Mouse (Mus musculus) hindbrain, embryonic 16.5 days (tissue): ENCODE measurements at regions not wholly inside any gene's neighbourhood (a gene's known extent, or its start where the extent isn't known, plus 50 kb on each side); places are given as distances from the start of the nearest gene placed in this dataset.
A peak's percentile ranks its signal among the peaks of the same experiment; 100 is the strongest.

Source experiments
- ATAC-seq: fragments of 200-750 bp; cut with Nextera tagmentation; 2 replicates; pipeline ENCODE4 v1.8.0; 2017; ENCODE audit warnings: moderate TSS enrichment, moderate library complexity
- H3K27ac ChIP-seq: fragments of 300-500 bp; sonication (generic); 2 replicates; pipeline ENCODE4 v1.5.1; 2014; ENCODE audit warnings: low read depth, mild to moderate bottlenecking, control low read depth, low read length, moderate library complexity
- H3K27me3 ChIP-seq: fragments of 300-500 bp; sonication (generic); replicated peaks from 2 replicates; pipeline ENCODE4 v1.6.1; 2014; ENCODE audit warnings: low read length; ENCODE audit not compliant: control insufficient read depth, insufficient read depth
- H3K36me3 ChIP-seq: fragments of 300-500 bp; sonication (generic); 2 replicates; pipeline ENCODE4 v1.6.1; 2014; ENCODE audit warnings: mild to moderate bottlenecking, low read length, moderate library complexity, mixed read lengths; ENCODE audit not compliant: control insufficient read depth, insufficient read depth
- H3K4me1 ChIP-seq: fragments of 300-500 bp; sonication (generic); 2 replicates; pipeline ENCODE4 v1.6.1; 2014; ENCODE audit warnings: low read depth, low read length; ENCODE audit not compliant: control insufficient read depth, insufficient read depth
- H3K4me2 ChIP-seq: fragments of 300-500 bp; sonication (generic); 2 replicates; pipeline ENCODE4 v1.6.1; 2014; ENCODE audit warnings: mild to moderate bottlenecking, low read length, control low read depth, moderate library complexity
- H3K4me3 ChIP-seq: fragments of 300-500 bp; sonication (generic); 2 replicates; pipeline ENCODE4 v1.5.1; 2014; ENCODE audit warnings: mild to moderate bottlenecking, low read length, control low read depth, moderate library complexity
- H3K9ac ChIP-seq: fragments of 300-500 bp; sonication (generic); 2 replicates; pipeline ENCODE4 v1.6.1; 2014; ENCODE audit warnings: low read depth, mild to moderate bottlenecking, control low read depth, low read length, moderate library complexity
- H3K9me3 ChIP-seq: fragments of 300-500 bp; sonication (generic); 2 replicates; pipeline ENCODE4 v1.6.1; 2014; ENCODE audit warnings: mild to moderate bottlenecking, low read length, moderate library complexity; ENCODE audit not compliant: control insufficient read depth
- WGBS: fragments of 180-500 bp; shearing (Covaris S2); extraction: QIAGEN DNeasy Blood & Tissue Kit; methylation state at CpG from one replicate; pipeline ENCODE4 v1.1.7; 2014; 5-methylcytosine and 5-hydroxymethylcytosine counted together

DNA sequence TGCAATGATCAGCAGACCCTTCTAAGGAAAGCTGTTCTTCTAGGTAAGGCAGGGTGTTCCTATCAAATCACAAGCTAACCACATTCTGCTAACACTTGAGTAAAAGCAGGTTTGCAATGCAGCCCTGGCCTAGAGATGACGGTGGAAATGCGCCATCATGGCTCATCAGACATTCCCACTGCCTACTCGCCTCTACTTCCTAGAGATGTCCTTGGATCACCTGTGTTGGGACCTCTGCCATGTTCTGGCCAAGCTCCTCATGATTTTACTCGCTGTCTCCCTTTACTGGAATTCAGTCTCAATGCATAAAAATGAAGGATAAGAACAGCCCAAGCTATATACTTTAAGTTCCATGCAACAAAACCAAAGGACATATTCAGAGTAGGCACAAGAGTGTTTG lies 1461.3 kb upstream of the Gm6569 start:
- Histone ChIP-seq H3K36me3 (no peaks in the 10 kb centered on the region), H3K27ac (no peak overlapping the region), H3K27me3 (no peaks in the 10 kb centered on the region), H3K4me1 (no peaks in the 10 kb centered on the region), H3K9ac (no peak overlapping the region), H3K4me3 (no peak overlapping the region), H3K4me2 (no peak overlapping the region), H3K9me3 (no peaks in the 10 kb centered on the region)
- ATAC-seq, result no peak
- 88% methylated on average over 4 of the region's 4 CpGs for WGBS

DNA sequence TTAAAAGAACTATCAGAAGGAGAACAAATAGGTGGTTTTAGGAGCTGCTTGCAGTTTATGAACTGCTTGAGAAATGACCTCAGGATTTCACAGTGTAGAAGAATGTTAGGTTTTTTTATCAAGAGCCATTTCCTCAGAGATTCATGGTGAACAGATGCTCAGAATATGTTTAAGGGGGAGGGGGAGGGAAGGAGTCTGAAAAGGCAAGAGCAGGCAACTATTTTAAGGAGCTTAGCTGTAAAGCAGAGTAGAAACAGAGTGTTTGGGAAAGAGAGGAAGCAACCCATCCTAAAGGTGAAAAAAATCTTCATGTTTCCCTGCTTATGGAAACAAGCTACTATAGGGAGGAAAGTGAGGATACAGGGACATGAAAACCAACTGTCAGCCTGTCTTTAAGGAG lies 1457.2 kb upstream of the Gm6569 start:
- no peak for ATAC-seq
- no peak overlapping the region for H3K4me3 ChIP-seq
- no peak overlapping the region for H3K9ac ChIP-seq
- H3K4me2 ChIP-seq, result no peak overlapping the region
- no peaks in the 10 kb centered on the region for H3K27me3 ChIP-seq
- no peaks in the 10 kb centered on the region for H3K36me3 ChIP-seq
- no peak overlapping the region for H3K27ac ChIP-seq
- H3K4me1 ChIP-seq, result no peaks in the 10 kb centered on the region
- no peaks in the 10 kb centered on the region for H3K9me3 ChIP-seq

DNA sequence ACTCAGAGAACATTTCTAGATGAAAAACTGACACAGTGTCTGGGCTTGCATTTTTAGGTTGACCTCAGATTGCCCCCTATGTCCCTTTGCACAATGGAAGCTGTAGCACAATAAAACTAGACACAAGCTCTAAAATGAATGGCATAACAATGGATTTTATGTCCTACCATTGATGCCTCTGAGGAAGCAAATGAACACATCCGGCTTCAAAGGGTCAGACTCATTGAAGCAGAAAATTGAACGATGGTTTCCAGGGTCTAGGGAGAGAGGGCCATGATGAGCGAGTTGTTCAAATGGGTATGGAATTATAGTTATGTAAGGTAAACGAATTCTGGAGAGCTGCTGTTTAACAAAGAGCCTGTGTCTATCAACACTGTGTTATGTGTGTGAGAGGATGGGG lies 1455.1 kb upstream of the Gm6569 start:
- H3K4me3 ChIP-seq, result no peak overlapping the region
- no peak for ATAC-seq
- no peak overlapping the region for H3K4me2 ChIP-seq
- H3K27ac ChIP-seq, result no peak overlapping the region
- no peaks in the 10 kb centered on the region for H3K27me3 ChIP-seq
- WGBS, result 18% methylated on average over 4 of the region's 4 CpGs
- H3K9ac ChIP-seq, result no peak overlapping the region
- H3K36me3 ChIP-seq, result no peaks in the 10 kb centered on the region
- H3K9me3 ChIP-seq, result no peaks in the 10 kb centered on the region
- H3K4me1 ChIP-seq, result no peaks in the 10 kb centered on the region

DNA sequence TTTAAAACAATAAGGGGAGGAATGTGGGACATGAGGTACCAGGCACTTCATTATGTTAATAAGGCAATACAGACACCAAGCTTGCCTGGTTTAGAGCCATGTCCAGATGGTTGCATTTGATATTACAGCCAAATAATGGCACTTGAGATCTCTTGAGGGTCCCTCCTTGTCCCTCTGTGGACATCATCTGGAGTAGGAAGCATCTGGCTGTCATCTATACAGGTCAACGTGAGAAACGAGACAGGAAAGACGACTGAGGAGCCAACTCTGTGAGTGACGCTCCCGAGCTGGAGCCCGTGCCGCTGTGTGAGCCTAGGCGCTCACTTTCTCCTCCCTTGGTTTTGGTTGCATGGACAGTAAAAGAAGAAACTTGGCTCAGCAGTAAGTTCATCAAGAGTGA lies 1453.2 kb upstream of the Gm6569 start:
- no peak for ATAC-seq
- H3K4me2 ChIP-seq, result no peak overlapping the region
- H3K27me3 ChIP-seq, result no peaks in the 10 kb centered on the region
- no peak overlapping the region for H3K9ac ChIP-seq
- no peak overlapping the region for H3K27ac ChIP-seq
- no peaks in the 10 kb centered on the region for H3K9me3 ChIP-seq
- H3K4me1 ChIP-seq, result no peaks in the 10 kb centered on the region
- 72% methylated on average over 8 of the region's 8 CpGs for WGBS
- no peak overlapping the region for H3K4me3 ChIP-seq
- H3K36me3 ChIP-seq, result no peaks in the 10 kb centered on the region

DNA sequence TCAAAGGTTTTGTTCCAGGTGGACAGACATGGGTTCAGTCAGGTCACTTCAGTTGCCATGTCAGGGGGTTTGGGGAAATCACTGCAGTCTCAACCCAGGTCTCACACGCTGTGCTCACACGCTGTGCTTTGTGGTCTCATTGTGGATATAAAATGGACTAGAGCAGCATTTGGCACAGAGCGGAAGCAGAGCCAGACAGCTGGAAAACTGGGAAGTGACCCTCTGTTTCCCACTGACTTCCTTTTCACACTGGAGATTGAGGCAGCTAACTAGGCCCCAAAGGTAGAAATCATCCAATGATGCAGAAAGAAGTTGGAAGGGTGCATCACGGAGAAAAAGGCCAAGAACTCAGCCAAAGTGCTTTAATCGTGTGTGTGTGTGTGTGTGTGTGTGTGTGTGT lies 1452.6 kb upstream of the Gm6569 start:
- Histone ChIP-seq H3K9ac (no peak overlapping the region), H3K36me3 (no peaks in the 10 kb centered on the region), H3K9me3 (no peaks in the 10 kb centered on the region), H3K27ac (no peak overlapping the region), H3K4me3 (no peak overlapping the region), H3K27me3 (no peaks in the 10 kb centered on the region), H3K4me2 (no peak overlapping the region), H3K4me1 (no peaks in the 10 kb centered on the region)
- no peak for ATAC-seq
- 67% methylated on average over 5 of the region's 5 CpGs for WGBS

DNA sequence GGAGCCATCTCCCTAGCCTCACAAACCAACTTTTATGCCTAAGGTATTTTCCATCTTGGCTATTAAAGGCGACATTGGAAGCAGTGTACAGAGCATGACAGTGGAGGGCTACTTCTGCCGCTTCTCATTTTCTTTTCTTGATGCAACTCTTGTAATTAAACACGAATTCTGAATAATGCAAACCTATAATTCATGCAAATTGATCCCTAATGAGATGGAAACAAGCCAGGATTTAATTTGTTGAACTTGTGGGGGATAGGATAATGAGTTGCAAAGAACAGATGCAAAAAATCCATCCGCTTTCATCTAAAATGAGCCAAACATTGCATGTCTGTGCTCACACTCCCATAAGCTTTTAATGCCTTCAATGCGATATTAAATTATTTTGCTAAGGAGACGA lies 1451.8 kb upstream of the Gm6569 start:
- ATAC-seq, result 0 out of 2 replicates have a peak, but pooled peaks have one; percentile 65
- no peaks in the 10 kb centered on the region for H3K9me3 ChIP-seq
- H3K27me3 ChIP-seq, result no peaks in the 10 kb centered on the region
- H3K9ac ChIP-seq, result no peak overlapping the region
- H3K27ac ChIP-seq, result no peak overlapping the region
- no peak overlapping the region for H3K4me2 ChIP-seq
- WGBS, result 50% methylated on average over 6 of the region's 6 CpGs
- H3K4me1 ChIP-seq, result no peaks in the 10 kb centered on the region
- H3K4me3 ChIP-seq, result no peak overlapping the region
- H3K36me3 ChIP-seq, result no peaks in the 10 kb centered on the region

DNA sequence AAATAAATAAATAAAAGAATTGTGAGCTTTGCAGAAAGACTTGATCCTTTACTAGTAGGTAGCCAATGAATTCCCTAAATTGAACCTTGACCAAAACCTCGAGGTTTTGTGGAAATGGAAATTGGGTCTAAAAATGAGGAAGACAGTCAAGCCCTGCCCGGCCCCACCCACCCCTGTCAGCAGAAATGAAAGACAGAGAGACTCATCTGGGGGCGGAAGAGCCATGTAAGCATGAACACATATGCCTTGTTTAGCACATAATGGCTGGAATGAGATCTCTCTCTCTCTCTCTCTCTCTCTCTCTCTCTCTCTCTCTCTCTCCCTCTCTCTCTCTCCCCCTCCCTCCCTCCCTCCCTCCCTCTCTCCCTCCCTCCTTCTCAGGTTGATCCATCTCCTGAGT lies 1451.3 kb upstream of the Gm6569 start:
- H3K27me3 ChIP-seq, result no peaks in the 10 kb centered on the region
- no peak overlapping the region for H3K4me3 ChIP-seq
- no peak for ATAC-seq
- H3K36me3 ChIP-seq, result no peaks in the 10 kb centered on the region
- no peak overlapping the region for H3K4me2 ChIP-seq
- no peaks in the 10 kb centered on the region for H3K4me1 ChIP-seq
- no peak overlapping the region for H3K27ac ChIP-seq
- WGBS, result 74% methylated on average over 3 of the region's 3 CpGs
- no peak overlapping the region for H3K9ac ChIP-seq
- no peaks in the 10 kb centered on the region for H3K9me3 ChIP-seq

DNA sequence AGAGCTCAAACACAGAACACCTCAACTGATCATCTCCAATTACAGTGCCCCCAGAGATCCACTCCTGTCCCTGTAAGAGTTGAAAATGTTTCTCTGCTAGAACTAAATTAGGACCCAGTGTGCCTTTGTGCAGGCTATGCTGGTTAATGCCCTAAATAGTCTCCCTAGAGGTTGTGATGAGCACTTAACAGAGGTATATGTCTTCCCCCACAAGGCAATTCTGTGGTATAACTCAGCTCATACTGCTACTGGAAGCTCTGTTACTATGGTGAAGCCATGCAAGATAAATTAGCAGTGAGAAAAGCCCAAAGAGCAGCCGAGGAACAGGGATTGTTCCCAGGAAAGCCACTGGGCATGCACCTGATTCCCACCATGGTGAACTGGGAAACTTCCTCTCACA lies 1450.9 kb upstream of the Gm6569 start:
- peak; percentile 65; the same call in 1 of the 2 replicates for ATAC-seq
- Histone ChIP-seq H3K9ac (no peak overlapping the region), H3K4me1 (no peaks in the 10 kb centered on the region), H3K4me2 (no peak overlapping the region), H3K4me3 (no peak overlapping the region), H3K36me3 (no peaks in the 10 kb centered on the region), H3K9me3 (no peaks in the 10 kb centered on the region), H3K27ac (no peak overlapping the region), H3K27me3 (no peaks in the 10 kb centered on the region)
- WGBS, result 29% methylated on average over 1 of the region's 1 CpGs

DNA sequence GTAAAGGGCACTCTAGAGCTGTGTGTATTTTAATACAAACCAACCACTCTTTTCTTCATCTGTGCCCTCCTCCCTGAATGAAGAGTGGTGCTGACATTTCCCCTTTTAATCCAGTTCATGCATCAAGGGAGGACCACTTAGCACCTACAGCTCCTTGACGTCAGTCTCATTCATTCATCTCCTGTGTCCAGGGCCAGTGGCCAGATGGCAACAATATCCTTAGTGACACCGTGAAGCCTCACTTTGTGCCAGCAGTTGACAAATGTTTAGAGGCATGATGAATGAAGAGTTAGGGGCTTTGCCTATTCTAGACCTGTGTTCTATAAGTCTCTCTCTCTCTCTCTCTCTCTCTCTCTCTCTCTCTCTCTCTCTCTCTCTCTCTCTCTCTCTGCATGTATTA lies 1441.1 kb upstream of the Gm6569 start:
- Histone ChIP-seq H3K36me3 (no peaks in the 10 kb centered on the region), H3K4me3 (no peak overlapping the region), H3K9me3 (no peaks in the 10 kb centered on the region), H3K4me1 (no peaks in the 10 kb centered on the region), H3K9ac (no peak overlapping the region), H3K4me2 (no peak overlapping the region), H3K27ac (no peak overlapping the region), H3K27me3 (no peaks in the 10 kb centered on the region)
- no peak for ATAC-seq
- 38% methylated on average over 2 of the region's 2 CpGs for WGBS

DNA sequence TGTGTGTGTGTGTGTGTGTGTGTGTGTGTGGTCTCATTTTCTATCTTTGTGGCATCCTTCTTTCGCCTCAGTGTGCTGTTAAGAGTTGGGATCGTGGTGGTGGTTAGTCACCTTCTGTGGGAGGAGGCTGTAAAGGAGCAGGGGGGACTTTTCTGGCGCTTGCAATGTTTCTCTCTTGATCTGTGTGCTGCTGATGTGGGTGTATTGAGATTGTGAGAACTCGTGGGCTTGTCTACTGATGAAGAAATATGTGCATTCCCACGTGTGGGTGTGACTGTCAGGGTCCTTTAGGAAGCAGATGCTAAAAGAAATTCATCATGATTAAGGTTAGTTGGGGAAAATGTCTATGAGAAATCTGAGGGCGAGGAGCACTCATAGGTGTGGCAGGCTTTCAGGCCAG lies 1422.4 kb upstream of the Gm6569 start:
- Histone ChIP-seq H3K36me3 (no peaks in the 10 kb centered on the region), H3K4me3 (no peak overlapping the region), H3K9ac (no peak overlapping the region), H3K9me3 (no peaks in the 10 kb centered on the region), H3K4me1 (no peaks in the 10 kb centered on the region), H3K27me3 (no peaks in the 10 kb centered on the region), H3K4me2 (no peak overlapping the region), H3K27ac (no peak overlapping the region)
- no peak for ATAC-seq
- 83% methylated on average over 6 of the region's 6 CpGs for WGBS
